Mouse (Mus musculus): ENCODE data around the gene Oas1f. TPM values are rescaled to one million over a fixed set of nuclear protein-coding genes. Genes with fewer than 3 reads are reported as not detected.
A peak's percentile ranks its signal among the peaks of the same experiment; 100 is the strongest.
"Not testable (repeated sequence)": the region's sequence is repeated elsewhere in the genome, so short reads cannot be mapped to it uniquely, and the experiment has no call there.

The Oas1f gene
- total and polyA plus RNA-seq, 2 experiments, result not detected

GRCm38 (mm10) chr5:120898307-120898706 lies 51.1 kb downstream of the Oas1f start:
- TF ChIP-seq POLR2A (IDR thresholded peaks at IDR 0.05; ENCODE audit: extremely low read depth, insufficient read depth, low read length) (no peak), CTCF (IDR thresholded peaks at IDR 0.05; ENCODE audit: low read depth, low read length) (no peak)
- no peak overlapping the region for H3K4me3 ChIP-seq (ENCODE audit: insufficient read depth, low read depth, low read length)
- DNase-seq (ENCODE audit: extremely low read depth, low read depth, low spot score), result no peak
- H3K4me1 ChIP-seq (ENCODE audit: control insufficient read depth, insufficient read depth, low read length), result no peaks in the 10 kb centered on the region
- H3K27ac ChIP-seq (replicated peaks; ENCODE audit: insufficient read depth, low read depth, low read length), result no peak overlapping the region
- no peaks in the 10 kb centered on the region for H3K27me3 ChIP-seq (ENCODE audit: control insufficient read depth, insufficient read depth, low read length)
- WGBS, result 84% methylated on average over 6 of the region's 6 CpGs
- 0 out of 2 replicates have a peak, but pooled peaks cover 1% of the 10 kb centered on the region for H3K36me3 ChIP-seq (ENCODE audit: control insufficient read depth, insufficient read depth, low read length)
- no peak overlapping the region for H3K9ac ChIP-seq (ENCODE audit: low read depth, low read length)
- no peaks in the 10 kb centered on the region for H3K79me2 ChIP-seq (ENCODE audit: control insufficient read depth, insufficient read depth, low read length)

- H3K79me2 ChIP-seq (ENCODE audit: control insufficient read depth, insufficient read depth, low read length), result no peaks in the 10 kb centered on the region
- no peak for DNase-seq (ENCODE audit: extremely low read depth, low read depth, low spot score)
- no peaks in the 10 kb centered on the region for H3K27me3 ChIP-seq (ENCODE audit: control insufficient read depth, insufficient read depth, low read length)
- no peaks in the 10 kb centered on the region for H3K4me1 ChIP-seq (ENCODE audit: control insufficient read depth, insufficient read depth, low read length)
- no peak for TF ChIP-seq CTCF (IDR thresholded peaks at IDR 0.05; ENCODE audit: low read depth, low read length)
- H3K27ac ChIP-seq (replicated peaks; ENCODE audit: insufficient read depth, low read depth, low read length), result no peak overlapping the region
- no peak overlapping the region for H3K9ac ChIP-seq (ENCODE audit: low read depth, low read length)
- H3K4me3 ChIP-seq (ENCODE audit: insufficient read depth, low read depth, low read length), result no peak overlapping the region
- 0 out of 2 replicates have a peak, but pooled peaks cover 1% of the 10 kb centered on the region for H3K36me3 ChIP-seq (ENCODE audit: control insufficient read depth, insufficient read depth, low read length)
Observed at GRCm38 (mm10) chr5:120898726-120899125, 51.6 kb downstream of the Oas1f start.

- no peaks in the 10 kb centered on the region for H3K4me1 ChIP-seq (ENCODE audit: control insufficient read depth, insufficient read depth, low read length)
- no peak overlapping the region for H3K9ac ChIP-seq (ENCODE audit: low read depth, low read length)
- no peaks in the 10 kb centered on the region for H3K79me2 ChIP-seq (ENCODE audit: control insufficient read depth, insufficient read depth, low read length)
- no peak for TF ChIP-seq POLR2A (IDR thresholded peaks at IDR 0.05; ENCODE audit: extremely low read depth, insufficient read depth, low read length)
- TF ChIP-seq CTCF (IDR thresholded peaks at IDR 0.05; ENCODE audit: low read depth, low read length), result no peak
- H3K27ac ChIP-seq (replicated peaks; ENCODE audit: insufficient read depth, low read depth, low read length), result no peak overlapping the region
- H3K36me3 ChIP-seq (ENCODE audit: control insufficient read depth, insufficient read depth, low read length), result 0 out of 2 replicates have a peak, but pooled peaks cover 1% of the 10 kb centered on the region
- 60% methylated on average over 1 of the region's 1 CpGs for WGBS
- H3K27me3 ChIP-seq (ENCODE audit: control insufficient read depth, insufficient read depth, low read length), result no peaks in the 10 kb centered on the region
- DNase-seq (ENCODE audit: extremely low read depth, low read depth, low spot score), result no peak
- no peak overlapping the region for H3K4me3 ChIP-seq (ENCODE audit: insufficient read depth, low read depth, low read length)
Observed at GRCm38 (mm10) chr5:120900666-120901065, 53.5 kb downstream of the Oas1f start.

DNA sequence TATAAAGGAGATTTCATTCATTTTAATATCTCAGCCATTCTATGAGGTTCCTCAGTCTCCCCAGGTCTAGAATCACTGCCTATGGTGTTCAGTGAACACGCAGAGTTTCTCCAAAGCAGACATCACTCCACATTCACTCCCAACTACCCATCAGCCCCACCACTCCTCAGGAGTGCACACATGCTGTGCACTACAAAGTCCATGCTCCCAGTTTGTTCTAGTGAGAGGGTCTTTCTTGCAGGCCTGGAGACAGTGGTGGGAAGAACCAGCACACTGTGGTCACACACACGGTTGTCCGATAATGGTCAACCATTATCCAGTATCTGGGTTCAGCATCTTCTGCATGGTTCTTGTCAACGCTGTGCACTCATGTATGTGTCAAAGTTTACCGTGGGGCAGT lies 54.9 kb downstream of the Oas1f start:
- H3K27me3 ChIP-seq (ENCODE audit: control insufficient read depth, insufficient read depth, low read length), result no peaks in the 10 kb centered on the region
- no peaks in the 10 kb centered on the region; the same call in 1 of the 2 replicates for H3K4me1 ChIP-seq (ENCODE audit: control insufficient read depth, insufficient read depth, low read length)
- no peaks in the 10 kb centered on the region for H3K79me2 ChIP-seq (ENCODE audit: control insufficient read depth, insufficient read depth, low read length)
- no peak overlapping the region for H3K9ac ChIP-seq (ENCODE audit: low read depth, low read length)
- 93% methylated on average over 5 of the region's 5 CpGs for WGBS
- no peak overlapping the region for H3K27ac ChIP-seq (replicated peaks; ENCODE audit: insufficient read depth, low read depth, low read length)
- no peak for DNase-seq (ENCODE audit: extremely low read depth, low read depth, low spot score)
- H3K36me3 ChIP-seq (ENCODE audit: control insufficient read depth, insufficient read depth, low read length), result 0 out of 2 replicates have a peak, but pooled peaks cover 1% of the 10 kb centered on the region
- no peak overlapping the region for H3K4me3 ChIP-seq (ENCODE audit: insufficient read depth, low read depth, low read length)
- TF ChIP-seq CTCF (IDR thresholded peaks at IDR 0.05; ENCODE audit: low read depth, low read length) (no peak), POLR2A (IDR thresholded peaks at IDR 0.05; ENCODE audit: extremely low read depth, insufficient read depth, low read length) (no peak)

DNA sequence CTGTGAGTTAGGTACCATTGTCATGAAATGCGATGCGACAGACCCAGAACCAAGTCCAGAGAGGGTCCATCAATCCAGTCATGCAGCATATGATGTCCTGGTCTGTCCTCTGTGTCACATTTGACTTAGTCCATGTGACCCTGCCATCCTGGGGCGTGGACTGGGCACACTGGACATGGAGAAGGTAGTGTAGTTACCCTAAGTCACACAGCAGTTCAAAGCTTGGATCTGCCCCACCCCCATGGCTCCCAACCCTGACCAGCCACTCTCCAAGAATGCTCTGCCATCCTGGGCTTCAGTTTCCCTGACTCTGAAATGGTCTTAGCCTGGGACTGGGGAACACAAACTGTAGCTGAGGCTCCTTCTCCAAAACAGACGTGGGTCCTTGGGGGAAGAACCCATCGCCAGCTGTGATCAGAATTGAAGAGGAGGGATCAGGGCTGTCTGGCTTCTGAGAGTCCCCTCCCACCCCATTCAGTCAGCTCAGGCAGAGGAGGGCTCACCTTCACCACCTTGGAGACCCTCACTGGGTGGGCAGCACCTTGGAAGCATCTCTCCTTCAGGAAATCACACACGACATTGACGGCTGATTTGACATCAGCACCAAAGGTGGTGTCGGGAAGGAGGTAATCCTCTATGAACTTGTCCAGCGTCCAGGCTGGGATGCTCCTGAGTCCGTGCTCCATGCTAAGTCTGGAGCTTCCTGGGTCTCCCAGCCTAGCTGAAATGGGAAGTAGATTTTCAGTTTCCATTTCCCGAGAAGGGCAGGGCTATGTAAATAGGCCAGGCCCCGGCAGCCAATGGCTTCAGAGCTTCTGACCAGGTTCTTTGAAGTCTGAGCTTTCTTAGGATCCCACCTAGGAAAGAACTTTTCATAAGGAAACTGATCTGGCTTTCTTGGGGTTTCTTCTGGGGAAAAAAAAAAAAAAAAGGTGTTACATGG lies 59.9 kb downstream of the Oas1f start, which contains the start of gene Oas1a:
Gene Oas1a, minus strand, starts transcription at position 731 of the 943 bp plus-strand sequence.
- H3K79me2 ChIP-seq (ENCODE audit: control insufficient read depth, insufficient read depth, low read length); H3K36me3 ChIP-seq (ENCODE audit: control insufficient read depth, insufficient read depth, low read length); H3K27ac ChIP-seq (replicated peaks; ENCODE audit: insufficient read depth, low read depth, low read length); H3K4me1 ChIP-seq (ENCODE audit: control insufficient read depth, insufficient read depth, low read length); H3K27me3 ChIP-seq (ENCODE audit: control insufficient read depth, insufficient read depth, low read length): not testable (repeated sequence)
- H3K9ac ChIP-seq (ENCODE audit: low read depth, low read length), result peak within 1 kb of the TSS; percentile 4; the same call in 1 of the 2 replicates
- DNase-seq (ENCODE audit: extremely low read depth, low read depth, low spot score), result peak; percentile 13
- peak within 1 kb of the TSS; percentile 29 for H3K4me3 ChIP-seq (ENCODE audit: insufficient read depth, low read depth, low read length)
- 28% methylated on average over 9 of the region's 12 CpGs for WGBS

Other genes starting within 250 kb of the Oas1f start
- 4.4 and 5.9 TPM in 2 replicates for gene Rita1, start 234.8 kb upstream of the Oas1f start, total RNA-seq (2014; rRNA removed)
- 9.1 and 10.5 TPM in 2 replicates for gene Rita1, start 234.8 kb upstream of the Oas1f start, polyA plus RNA-seq (2012; rRNA removed)
- 15.2 and 19.8 TPM in 2 replicates for gene Ddx54, start 234.6 kb upstream of the Oas1f start, total RNA-seq (2014; rRNA removed)
- gene Ddx54, start 234.6 kb upstream of the Oas1f start, polyA plus RNA-seq (2012; rRNA removed), result 24.2 and 24.6 TPM in 2 replicates
- gene Cfap73, start 213.1 kb upstream of the Oas1f start, total RNA-seq (2014; rRNA removed), result not detected in 2 replicates
- not detected in 2 replicates for gene Cfap73, start 213.1 kb upstream of the Oas1f start, polyA plus RNA-seq (2012; rRNA removed)
- 0.09 and 0.54 TPM in 2 replicates for gene Rasal1, start 198.6 kb upstream of the Oas1f start, total RNA-seq (2014; rRNA removed)
- 0.10 and 0.95 TPM in 2 replicates for gene Rasal1, start 198.6 kb upstream of the Oas1f start, polyA plus RNA-seq (2012; rRNA removed)
- gene Dtx1, start 135.4 kb upstream of the Oas1f start, total RNA-seq (2014; rRNA removed), result 0.65 and 1.4 TPM in 2 replicates
- gene Dtx1, start 135.4 kb upstream of the Oas1f start, polyA plus RNA-seq (2012; rRNA removed), result 0.75 and 1.3 TPM in 2 replicates
- gene Oas2, start 97.5 kb upstream of the Oas1f start, total RNA-seq (2014; rRNA removed), result 1.8 and 1.9 TPM in 2 replicates
- 1.3 and 5.4 TPM in 2 replicates for gene Oas2, start 97.5 kb upstream of the Oas1f start, polyA plus RNA-seq (2012; rRNA removed)
- gene Oas3, start 69.7 kb upstream of the Oas1f start, total RNA-seq (2014; rRNA removed), result 0.87 and 1.4 TPM in 2 replicates
- 0.91 and 1.7 TPM in 2 replicates for gene Oas3, start 69.7 kb upstream of the Oas1f start, polyA plus RNA-seq (2012; rRNA removed)
- gene Oas1e, start 51.8 kb upstream of the Oas1f start, total RNA-seq (2014; rRNA removed), result not detected in 2 replicates
- not detected in 2 replicates for gene Oas1e, start 51.8 kb upstream of the Oas1f start, polyA plus RNA-seq (2012; rRNA removed)
- 1.5 TPM in 2 replicates for gene Oas1c, start 34.9 kb upstream of the Oas1f start, total RNA-seq (2014; rRNA removed)
- gene Oas1c, start 34.9 kb upstream of the Oas1f start, polyA plus RNA-seq (2012; rRNA removed), result 0.39 and 1.6 TPM in 2 replicates
- gene Oas1h, start 14.1 kb downstream of the Oas1f start, total RNA-seq (2014; rRNA removed), result not detected in 2 replicates
- not detected in 2 replicates for gene Oas1h, start 14.1 kb downstream of the Oas1f start, polyA plus RNA-seq (2012; rRNA removed)
- gene Oas1g, start 40.2 kb downstream of the Oas1f start, total RNA-seq (2014; rRNA removed), result 3.5 and 4.3 TPM in 2 replicates
- gene Oas1g, start 40.2 kb downstream of the Oas1f start, polyA plus RNA-seq (2012; rRNA removed), result 0.73 and 2.9 TPM in 2 replicates
- gene Oas1a, start 60.2 kb downstream of the Oas1f start, total RNA-seq (2014; rRNA removed), result 6.2 and 10.0 TPM in 2 replicates
- gene Oas1a, start 60.2 kb downstream of the Oas1f start, polyA plus RNA-seq (2012; rRNA removed), result 1.6 and 6.4 TPM in 2 replicates
- gene Oas1d, start 67.2 kb downstream of the Oas1f start, total RNA-seq (2014; rRNA removed), result not detected in 2 replicates
- not detected in 2 replicates for gene Oas1d, start 67.2 kb downstream of the Oas1f start, polyA plus RNA-seq (2012; rRNA removed)
- 0.07 TPM in 1 of 2 replicates, not detected in the other for gene Rph3a, start 162.7 kb downstream of the Oas1f start, total RNA-seq (2014; rRNA removed)
- gene Rph3a, start 162.7 kb downstream of the Oas1f start, polyA plus RNA-seq (2012; rRNA removed), result not detected in 2 replicates

Measured in liver, adult 2 months (tissue).